Mouse (Mus musculus): Measurements from ENCODE around the gene Gcm1.
"Not testable (repeated sequence)": the region's sequence is repeated elsewhere in the genome, so short reads cannot be mapped to it uniquely, and the experiment has no call there.

- not testable (repeated sequence) for TF ChIP-seq CTCF, EP300 (IDR thresholded peaks at IDR 0.05; ENCODE audit: low read depth)
These were observed 21.6 kb downstream of the Gcm1 start for GRCm38 (mm10) chr9:78073291-78073690.

All from liver, embryonic 14.5 days (tissue).